Mouse (Mus musculus): Measurements from ENCODE around the gene Cidec. TPM values are rescaled to one million over a fixed set of nuclear protein-coding genes. Genes with fewer than 3 reads are reported as not detected.

The Cidec gene
- polyA plus RNA-seq, 1 experiment from 2014 or later: not detected

- no peaks in the 10 kb centered on the region for H3K27me3 ChIP-seq
- no peak overlapping the region for H3K4me3 ChIP-seq
- H3K9me3 ChIP-seq: no peaks in the 10 kb centered on the region
- 63% methylated on average over 3 of the region's 3 CpGs for WGBS
- H3K9ac ChIP-seq: no peak overlapping the region
- H3K36me3 ChIP-seq: no peaks in the 10 kb centered on the region
- no peak overlapping the region for H3K4me2 ChIP-seq (replicated peaks)
- H3K4me1 ChIP-seq: no peaks in the 10 kb centered on the region
- ATAC-seq (ENCODE audit: insufficient number of reproducible peaks, insufficient read depth, low FRiP score, low TSS enrichment): no peak
- H3K27ac ChIP-seq: no peak overlapping the region
Measured at GRCm38 (mm10) chr6:113427397-113427796, 8.2 kb downstream of the Cidec start.

- Histone ChIP-seq H3K4me1 (no peaks in the 10 kb centered on the region), H3K27me3 (no peaks in the 10 kb centered on the region), H3K36me3 (no peaks in the 10 kb centered on the region), H3K27ac (no peak overlapping the region), H3K9ac (no peak overlapping the region), H3K4me3 (no peak overlapping the region), H3K9me3 (no peaks in the 10 kb centered on the region), H3K4me2 (replicated peaks) (no peak overlapping the region)
- WGBS: 87% methylated on average over 4 of the region's 4 CpGs
- no peak for ATAC-seq (ENCODE audit: insufficient number of reproducible peaks, insufficient read depth, low FRiP score, low TSS enrichment)
Measured at GRCm38 (mm10) chr6:113426696-113427095, 8.9 kb downstream of the Cidec start.

GRCm38 (mm10) chr6:113424187-113424586, 11.4 kb downstream of the Cidec start:
- Histone ChIP-seq H3K27me3 (no peaks in the 10 kb centered on the region), H3K9me3 (no peaks in the 10 kb centered on the region), H3K4me3 (no peak overlapping the region), H3K4me1 (no peaks in the 10 kb centered on the region), H3K4me2 (replicated peaks) (no peak overlapping the region), H3K9ac (no peak overlapping the region), H3K36me3 (no peaks in the 10 kb centered on the region), H3K27ac (no peak overlapping the region)
- ATAC-seq (ENCODE audit: insufficient number of reproducible peaks, insufficient read depth, low FRiP score, low TSS enrichment): no peak
- WGBS: 83% methylated on average over 7 of the region's 7 CpGs

GRCm38 (mm10) chr6:113423000-113423399, 12.6 kb downstream of the Cidec start:
- H3K4me3 ChIP-seq: no peak overlapping the region
- H3K27me3 ChIP-seq: no peaks in the 10 kb centered on the region
- no peak overlapping the region for H3K9ac ChIP-seq
- H3K4me1 ChIP-seq: peaks cover 7% of the 10 kb centered on the region
- no peak overlapping the region for H3K27ac ChIP-seq
- ATAC-seq (ENCODE audit: insufficient number of reproducible peaks, insufficient read depth, low FRiP score, low TSS enrichment): no peak
- WGBS: 71% methylated on average over 4 of the region's 4 CpGs
- no peak overlapping the region for H3K4me2 ChIP-seq (replicated peaks)
- H3K9me3 ChIP-seq: no peaks in the 10 kb centered on the region
- H3K36me3 ChIP-seq: no peaks in the 10 kb centered on the region

GRCm38 (mm10) chr6:113419199-113419587, 16.4 kb downstream of the Cidec start, which contains the start of gene Rpusd3:
TSS of gene Rpusd3 (minus strand) at chr6:113419340.
- peak; percentile 94 for ATAC-seq (ENCODE audit: insufficient number of reproducible peaks, insufficient read depth, low FRiP score, low TSS enrichment)
- Histone ChIP-seq H3K27me3 (no peaks in the 10 kb centered on the region), H3K36me3 (peaks cover 17% of the 10 kb centered on the region), H3K4me1 (peaks cover 11% of the 10 kb centered on the region), H3K27ac (0 out of 2 replicates have a peak within 1 kb of the TSS, but pooled peaks have one; percentile 7), H3K4me3 (peak within 1 kb of the TSS; percentile 53), H3K9ac (peak within 1 kb of the TSS; percentile 68), H3K9me3 (no peaks in the 10 kb centered on the region), H3K4me2 (replicated peaks) (peak within 1 kb of the TSS; percentile 76)
- WGBS: under 1% methylated on average over 25 of the region's 25 CpGs

- Histone ChIP-seq H3K36me3 (peaks cover 20% of the 10 kb centered on the region), H3K4me3 (peak overlapping the region; percentile 53), H3K9me3 (no peaks in the 10 kb centered on the region), H3K4me1 (peaks cover 11% of the 10 kb centered on the region), H3K4me2 (replicated peaks) (peak overlapping the region; percentile 76), H3K9ac (peak overlapping the region; percentile 68), H3K27ac (0 out of 2 replicates have a peak overlapping the region, but pooled peaks have one; percentile 7), H3K27me3 (no peaks in the 10 kb centered on the region)
- WGBS: 11% methylated on average over 16 of the region's 16 CpGs
- ATAC-seq (ENCODE audit: insufficient number of reproducible peaks, insufficient read depth, low FRiP score, low TSS enrichment): peak; percentile 49; the same call in 1 of the 2 replicates
Measured at GRCm38 (mm10) chr6:113418441-113419198, 16.9 kb downstream of the Cidec start.

GRCm38 (mm10) chr6:113416416-113416815, 19.1 kb downstream of the Cidec start:
- peaks cover 11% of the 10 kb centered on the region for H3K4me1 ChIP-seq
- H3K27ac ChIP-seq: no peak overlapping the region
- ATAC-seq (ENCODE audit: insufficient number of reproducible peaks, insufficient read depth, low FRiP score, low TSS enrichment): no peak
- 83% methylated on average over 5 of the region's 5 CpGs for WGBS
- peaks cover 23% of the 10 kb centered on the region for H3K36me3 ChIP-seq
- no peaks in the 10 kb centered on the region for H3K9me3 ChIP-seq
- H3K27me3 ChIP-seq: no peaks in the 10 kb centered on the region
- H3K4me2 ChIP-seq (replicated peaks): no peak overlapping the region
- no peak overlapping the region for H3K4me3 ChIP-seq
- no peak overlapping the region for H3K9ac ChIP-seq

GRCm38 (mm10) chr6:113410001-113410400, 25.6 kb downstream of the Cidec start:
- WGBS: 74% methylated on average over 1 of the region's 1 CpGs
- Histone ChIP-seq H3K9ac (no peak overlapping the region), H3K27ac (no peak overlapping the region), H3K36me3 (peaks cover 11% of the 10 kb centered on the region), H3K4me1 (peaks cover 5% of the 10 kb centered on the region; the same call in 1 of the 2 replicates), H3K27me3 (no peaks in the 10 kb centered on the region), H3K9me3 (no peaks in the 10 kb centered on the region), H3K4me2 (replicated peaks) (no peak overlapping the region), H3K4me3 (no peak overlapping the region)
- no peak for ATAC-seq (ENCODE audit: insufficient number of reproducible peaks, insufficient read depth, low FRiP score, low TSS enrichment)

- no peak overlapping the region for H3K4me2 ChIP-seq (replicated peaks)
- no peak overlapping the region for H3K27ac ChIP-seq
- H3K9me3 ChIP-seq: no peaks in the 10 kb centered on the region
- H3K27me3 ChIP-seq: no peaks in the 10 kb centered on the region
- no peak for ATAC-seq (ENCODE audit: insufficient number of reproducible peaks, insufficient read depth, low FRiP score, low TSS enrichment)
- H3K4me1 ChIP-seq: peaks cover 5% of the 10 kb centered on the region; the same call in 1 of the 2 replicates
- H3K4me3 ChIP-seq: no peak overlapping the region
- WGBS: 78% methylated on average over 9 of the region's 9 CpGs
- H3K36me3 ChIP-seq: no peaks in the 10 kb centered on the region
- no peak overlapping the region for H3K9ac ChIP-seq
Measured at GRCm38 (mm10) chr6:113406683-113407082, 28.9 kb downstream of the Cidec start.

GRCm38 (mm10) chr6:113405483-113405882, 30.1 kb downstream of the Cidec start:
- Histone ChIP-seq H3K4me1 (peaks cover 5% of the 10 kb centered on the region; the same call in 1 of the 2 replicates), H3K9ac (no peak overlapping the region), H3K27me3 (no peaks in the 10 kb centered on the region), H3K9me3 (no peaks in the 10 kb centered on the region), H3K4me3 (no peak overlapping the region), H3K36me3 (no peaks in the 10 kb centered on the region), H3K27ac (no peak overlapping the region), H3K4me2 (replicated peaks) (no peak overlapping the region)
- no peak for ATAC-seq (ENCODE audit: insufficient number of reproducible peaks, insufficient read depth, low FRiP score, low TSS enrichment)
- 88% methylated on average over 6 of the region's 6 CpGs for WGBS

- Histone ChIP-seq H3K9me3 (no peaks in the 10 kb centered on the region), H3K4me2 (replicated peaks) (no peak overlapping the region), H3K36me3 (no peaks in the 10 kb centered on the region), H3K4me3 (no peak overlapping the region), H3K27me3 (no peaks in the 10 kb centered on the region), H3K9ac (no peak overlapping the region), H3K4me1 (peaks cover 5% of the 10 kb centered on the region; the same call in 1 of the 2 replicates), H3K27ac (no peak overlapping the region)
- WGBS: 78% methylated on average over 12 of the region's 12 CpGs
- no peak for ATAC-seq (ENCODE audit: insufficient number of reproducible peaks, insufficient read depth, low FRiP score, low TSS enrichment)
Measured at GRCm38 (mm10) chr6:113404649-113405448, 30.7 kb downstream of the Cidec start.

- no peaks in the 10 kb centered on the region for H3K9me3 ChIP-seq
- 92% methylated on average over 13 of the region's 13 CpGs for WGBS
- no peaks in the 10 kb centered on the region for H3K27me3 ChIP-seq
- no peak overlapping the region for H3K4me2 ChIP-seq (replicated peaks)
- no peaks in the 10 kb centered on the region for H3K4me1 ChIP-seq
- no peak for ATAC-seq (ENCODE audit: insufficient number of reproducible peaks, insufficient read depth, low FRiP score, low TSS enrichment)
- H3K27ac ChIP-seq: no peak overlapping the region
- no peak overlapping the region for H3K4me3 ChIP-seq
- H3K36me3 ChIP-seq: no peaks in the 10 kb centered on the region
- no peak overlapping the region for H3K9ac ChIP-seq
Measured at GRCm38 (mm10) chr6:113402094-113402493, 33.5 kb downstream of the Cidec start.
